Mouse (Mus musculus): ENCODE measurements around the gene Prickle2. TPM values are rescaled to one million over a fixed set of nuclear protein-coding genes. Genes with fewer than 3 reads are reported as not detected.
A peak's percentile ranks its signal among the peaks of the same experiment; 100 is the strongest.

Gene Prickle2
- polyA plus RNA-seq, 1 experiment from 2014 or later = 7.0 TPM

DNA sequence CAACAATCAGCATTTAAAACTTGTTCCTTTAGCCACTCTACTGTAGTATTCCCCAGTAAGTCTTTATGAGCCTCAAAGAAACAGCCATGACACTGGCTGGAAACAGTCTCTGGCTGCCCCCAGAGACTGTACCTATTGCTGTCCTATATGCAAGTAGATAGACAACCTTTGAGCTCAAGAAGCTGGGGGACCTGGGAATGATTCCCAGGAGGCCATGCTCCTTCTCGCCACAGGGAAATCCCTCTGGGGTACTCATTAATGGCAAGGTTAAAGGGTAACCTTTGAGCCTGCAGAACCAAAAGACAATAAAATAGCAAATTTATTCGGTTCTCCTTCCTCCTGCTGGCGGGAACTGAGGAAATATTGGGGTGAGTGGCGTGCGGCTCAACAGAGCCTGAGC is 8.1 kb downstream of the Prickle2 start:
- 35% methylated on average over 5 of the region's 5 CpGs for WGBS
- ATAC-seq (ENCODE audit: insufficient read depth, low FRiP score, low TSS enrichment) (no peak), DNase-seq (ENCODE audit: low spot score) (no peak)
- Histone ChIP-seq H3K36me3 (ENCODE audit: control insufficient read depth, insufficient read depth, low read length) (no peaks in the 10 kb centered on the region), H3K27me3 (ENCODE audit: control insufficient read depth, insufficient read depth, low read length) (no peaks in the 10 kb centered on the region), H3K4me3 (ENCODE audit: low read depth, low read length) (no peak overlapping the region), H3K9ac (ENCODE audit: low read length) (no peak overlapping the region), H3K9me3 (ENCODE audit: control insufficient read depth, low read length) (no peaks in the 10 kb centered on the region), H3K27ac (ENCODE audit: low read depth, low read length) (no peak overlapping the region), H3K4me2 (ENCODE audit: low read depth) (no peak overlapping the region), H3K4me1 (ENCODE audit: control insufficient read depth, insufficient read depth, low read length) (peaks cover 5% of the 10 kb centered on the region; the same call in 1 of the 2 replicates)

DNA sequence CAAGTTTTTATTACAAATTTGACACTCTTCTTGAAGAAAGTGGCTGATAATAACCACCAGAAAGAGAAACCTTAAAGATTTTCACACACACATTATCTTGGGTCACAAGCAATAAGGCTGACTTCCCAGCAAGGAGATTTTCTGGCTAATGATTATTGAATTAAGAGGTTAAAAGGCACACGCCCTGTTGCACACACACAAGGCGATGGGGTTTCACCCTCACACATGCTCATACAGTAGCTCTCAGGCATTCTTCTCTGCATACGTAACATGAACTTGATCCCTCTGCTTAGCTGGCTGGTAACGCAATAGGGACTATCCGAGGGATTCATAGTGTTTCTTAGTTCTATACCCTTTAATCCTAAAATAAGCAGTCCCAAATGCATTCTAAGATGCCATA is 18.6 kb downstream of the Prickle2 start:
- Histone ChIP-seq H3K27ac (ENCODE audit: low read depth, low read length) (no peak overlapping the region), H3K9me3 (ENCODE audit: control insufficient read depth, low read length) (no peaks in the 10 kb centered on the region), H3K4me3 (ENCODE audit: low read depth, low read length) (no peak overlapping the region), H3K27me3 (ENCODE audit: control insufficient read depth, insufficient read depth, low read length) (no peaks in the 10 kb centered on the region), H3K4me2 (ENCODE audit: low read depth) (no peak overlapping the region), H3K9ac (ENCODE audit: low read length) (no peak overlapping the region), H3K4me1 (ENCODE audit: control insufficient read depth, insufficient read depth, low read length) (no peaks in the 10 kb centered on the region), H3K36me3 (ENCODE audit: control insufficient read depth, insufficient read depth, low read length) (no peaks in the 10 kb centered on the region)
- DNase-seq (ENCODE audit: low spot score) (no peak), ATAC-seq (ENCODE audit: insufficient read depth, low FRiP score, low TSS enrichment) (no peak)
- 74% methylated on average over 5 of the region's 5 CpGs for WGBS

DNA sequence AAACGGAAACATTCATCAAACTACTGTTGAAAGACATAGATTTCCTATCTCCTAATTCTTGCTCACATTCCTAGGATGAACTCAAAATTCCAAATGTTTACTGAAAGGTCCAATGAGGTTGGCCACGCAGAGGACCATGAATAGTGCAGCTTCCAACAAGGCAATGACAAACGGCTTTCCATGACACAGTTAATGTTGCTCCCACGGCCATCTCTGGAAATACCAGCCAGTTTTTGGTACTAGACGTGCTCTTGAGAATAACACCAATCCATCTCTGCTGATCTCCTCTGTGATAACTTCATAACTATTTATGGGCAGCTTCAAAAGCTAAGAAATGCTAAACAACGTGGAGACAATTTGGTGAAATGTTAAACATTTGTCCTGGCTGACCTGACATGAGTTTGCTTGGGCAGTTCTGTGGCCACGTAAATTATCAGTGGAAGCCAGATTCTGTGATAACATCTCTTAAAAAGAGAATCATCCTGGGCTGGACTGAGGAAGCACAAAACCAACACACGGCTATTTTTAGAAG is 31.5 kb downstream of the Prickle2 start:
- 78% methylated on average over 8 of the region's 8 CpGs for WGBS
- no peak overlapping the region for H3K27ac ChIP-seq (ENCODE audit: low read depth, low read length)
- H3K9ac ChIP-seq (ENCODE audit: low read length) = no peak overlapping the region
- ATAC-seq (ENCODE audit: insufficient read depth, low FRiP score, low TSS enrichment) = no peak
- no peak for DNase-seq (ENCODE audit: low spot score)
- H3K36me3 ChIP-seq (ENCODE audit: control insufficient read depth, insufficient read depth, low read length) = no peaks in the 10 kb centered on the region
- H3K4me2 ChIP-seq (ENCODE audit: low read depth) = no peak overlapping the region
- H3K4me3 ChIP-seq (ENCODE audit: low read depth, low read length) = no peak overlapping the region
- H3K27me3 ChIP-seq (ENCODE audit: control insufficient read depth, insufficient read depth, low read length) = no peaks in the 10 kb centered on the region
- H3K4me1 ChIP-seq (ENCODE audit: control insufficient read depth, insufficient read depth, low read length) = no peaks in the 10 kb centered on the region
- no peaks in the 10 kb centered on the region for H3K9me3 ChIP-seq (ENCODE audit: control insufficient read depth, low read length)

DNA sequence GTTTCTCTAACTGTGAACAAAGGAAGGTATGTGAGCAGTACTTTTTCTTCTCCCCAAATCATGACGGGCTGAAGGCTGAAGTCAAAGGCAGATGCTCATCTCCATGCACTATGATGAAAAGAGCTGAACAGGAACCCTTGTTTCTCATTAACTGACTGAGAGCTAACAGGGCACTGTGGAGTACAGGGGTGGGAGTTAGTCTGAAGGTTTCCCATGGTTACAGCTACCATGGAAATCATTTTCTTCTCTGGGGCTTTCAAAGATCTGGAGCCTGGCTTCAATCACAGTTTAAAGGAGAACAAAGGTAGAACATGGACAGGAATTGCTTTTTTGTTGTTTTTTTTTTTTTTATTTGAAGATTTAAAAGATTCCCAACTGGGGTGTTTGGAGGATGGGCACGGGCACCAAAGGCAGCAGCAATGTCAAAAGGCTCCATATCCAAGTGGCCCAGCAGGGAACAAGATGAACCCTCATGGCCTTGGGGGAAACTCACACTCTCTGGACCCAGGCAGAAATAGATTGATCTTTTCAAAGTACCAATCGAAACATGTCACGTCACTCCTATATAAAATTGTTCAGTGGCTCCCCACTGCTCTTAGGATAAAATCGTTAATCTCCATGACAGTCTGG is 35.3 kb downstream of the Prickle2 start:
- Histone ChIP-seq H3K9ac (ENCODE audit: low read length) (no peak overlapping the region), H3K9me3 (ENCODE audit: control insufficient read depth, low read length) (no peaks in the 10 kb centered on the region), H3K36me3 (ENCODE audit: control insufficient read depth, insufficient read depth, low read length) (no peaks in the 10 kb centered on the region), H3K27me3 (ENCODE audit: control insufficient read depth, insufficient read depth, low read length) (no peaks in the 10 kb centered on the region), H3K27ac (ENCODE audit: low read depth, low read length) (no peak overlapping the region), H3K4me2 (ENCODE audit: low read depth) (no peak overlapping the region), H3K4me3 (ENCODE audit: low read depth, low read length) (no peak overlapping the region), H3K4me1 (ENCODE audit: control insufficient read depth, insufficient read depth, low read length) (no peaks in the 10 kb centered on the region; the same call in 1 of the 2 replicates)
- ATAC-seq (ENCODE audit: insufficient read depth, low FRiP score, low TSS enrichment) = no peak
- no peak for DNase-seq (ENCODE audit: low spot score)
- 68% methylated on average over 5 of the region's 5 CpGs for WGBS

- Histone ChIP-seq H3K4me3 (ENCODE audit: low read depth, low read length) (no peak overlapping the region), H3K9me3 (ENCODE audit: control insufficient read depth, low read length) (no peaks in the 10 kb centered on the region), H3K4me1 (ENCODE audit: control insufficient read depth, insufficient read depth, low read length) (no peaks in the 10 kb centered on the region; the same call in 1 of the 2 replicates), H3K27me3 (ENCODE audit: control insufficient read depth, insufficient read depth, low read length) (no peaks in the 10 kb centered on the region), H3K9ac (ENCODE audit: low read length) (no peak overlapping the region), H3K4me2 (ENCODE audit: low read depth) (no peak overlapping the region), H3K27ac (ENCODE audit: low read depth, low read length) (no peak overlapping the region), H3K36me3 (ENCODE audit: control insufficient read depth, insufficient read depth, low read length) (no peaks in the 10 kb centered on the region)
- no peak for DNase-seq (ENCODE audit: low spot score)
- ATAC-seq (ENCODE audit: insufficient read depth, low FRiP score, low TSS enrichment) = no peak
- 81% methylated on average over 3 of the region's 3 CpGs for WGBS
Measured at GRCm38 (mm10) chr6:92669623-92670022, 36.3 kb downstream of the Prickle2 start.

GRCm38 (mm10) chr6:92667544-92667943 is 38.4 kb downstream of the Prickle2 start:
- WGBS = 69% methylated on average over 3 of the region's 3 CpGs
- ATAC-seq (ENCODE audit: insufficient read depth, low FRiP score, low TSS enrichment) = no peak
- H3K27ac ChIP-seq (ENCODE audit: low read depth, low read length) = no peak overlapping the region
- H3K36me3 ChIP-seq (ENCODE audit: control insufficient read depth, insufficient read depth, low read length) = no peaks in the 10 kb centered on the region
- H3K9ac ChIP-seq (ENCODE audit: low read length) = no peak overlapping the region
- DNase-seq (ENCODE audit: low spot score) = no peak
- H3K27me3 ChIP-seq (ENCODE audit: control insufficient read depth, insufficient read depth, low read length) = no peaks in the 10 kb centered on the region
- no peak overlapping the region for H3K4me3 ChIP-seq (ENCODE audit: low read depth, low read length)
- H3K4me1 ChIP-seq (ENCODE audit: control insufficient read depth, insufficient read depth, low read length) = no peaks in the 10 kb centered on the region; the same call in 1 of the 2 replicates
- H3K9me3 ChIP-seq (ENCODE audit: control insufficient read depth, low read length) = no peaks in the 10 kb centered on the region
- H3K4me2 ChIP-seq (ENCODE audit: low read depth) = no peak overlapping the region

GRCm38 (mm10) chr6:92665530-92665989 is 40.4 kb downstream of the Prickle2 start:
- no peak overlapping the region for H3K4me3 ChIP-seq (ENCODE audit: low read depth, low read length)
- no peaks in the 10 kb centered on the region; the same call in 1 of the 2 replicates for H3K4me1 ChIP-seq (ENCODE audit: control insufficient read depth, insufficient read depth, low read length)
- ATAC-seq (ENCODE audit: insufficient read depth, low FRiP score, low TSS enrichment) (no peak), DNase-seq (ENCODE audit: low spot score) (peak; percentile 60)
- H3K36me3 ChIP-seq (ENCODE audit: control insufficient read depth, insufficient read depth, low read length) = no peaks in the 10 kb centered on the region
- no peaks in the 10 kb centered on the region for H3K9me3 ChIP-seq (ENCODE audit: control insufficient read depth, low read length)
- 4% methylated on average over 1 of the region's 1 CpGs for WGBS
- H3K4me2 ChIP-seq (ENCODE audit: low read depth) = no peak overlapping the region
- H3K27me3 ChIP-seq (ENCODE audit: control insufficient read depth, insufficient read depth, low read length) = no peaks in the 10 kb centered on the region
- no peak overlapping the region for H3K27ac ChIP-seq (ENCODE audit: low read depth, low read length)
- H3K9ac ChIP-seq (ENCODE audit: low read length) = no peak overlapping the region

DNA sequence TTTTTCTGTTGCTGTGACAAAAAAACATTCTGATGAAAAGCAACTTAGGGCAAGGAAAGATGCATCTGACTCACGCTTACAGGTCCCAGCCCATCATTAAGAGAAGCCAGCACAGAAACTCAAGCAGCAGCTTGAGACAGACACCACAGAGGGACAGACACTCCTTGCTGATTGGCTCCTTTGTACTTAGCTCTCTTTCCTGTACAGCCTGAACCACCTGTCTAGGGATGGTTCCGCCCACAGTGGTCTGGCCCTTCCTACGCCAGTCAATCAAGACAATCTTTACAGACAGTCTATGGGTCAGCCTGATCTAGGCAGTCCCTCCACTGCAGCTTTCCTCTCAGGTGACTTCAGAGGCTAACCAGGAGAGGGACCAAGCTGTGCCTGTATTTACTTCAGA is 42.1 kb downstream of the Prickle2 start:
- H3K4me2 ChIP-seq (ENCODE audit: low read depth) = no peak overlapping the region
- WGBS = 86% methylated on average over 3 of the region's 3 CpGs
- no peaks in the 10 kb centered on the region for H3K9me3 ChIP-seq (ENCODE audit: control insufficient read depth, low read length)
- no peak for ATAC-seq (ENCODE audit: insufficient read depth, low FRiP score, low TSS enrichment)
- DNase-seq (ENCODE audit: low spot score) = no peak
- H3K4me1 ChIP-seq (ENCODE audit: control insufficient read depth, insufficient read depth, low read length) = no peaks in the 10 kb centered on the region; the same call in 1 of the 2 replicates
- no peaks in the 10 kb centered on the region for H3K27me3 ChIP-seq (ENCODE audit: control insufficient read depth, insufficient read depth, low read length)
- no peak overlapping the region for H3K27ac ChIP-seq (ENCODE audit: low read depth, low read length)
- no peaks in the 10 kb centered on the region for H3K36me3 ChIP-seq (ENCODE audit: control insufficient read depth, insufficient read depth, low read length)
- H3K4me3 ChIP-seq (ENCODE audit: low read depth, low read length) = no peak overlapping the region
- H3K9ac ChIP-seq (ENCODE audit: low read length) = no peak overlapping the region

- H3K27ac ChIP-seq (ENCODE audit: low read depth, low read length) = no peak overlapping the region
- DNase-seq (ENCODE audit: low spot score) (no peak), ATAC-seq (ENCODE audit: insufficient read depth, low FRiP score, low TSS enrichment) (no peak)
- H3K4me1 ChIP-seq (ENCODE audit: control insufficient read depth, insufficient read depth, low read length) = no peaks in the 10 kb centered on the region; the same call in 1 of the 2 replicates
- no peak overlapping the region for H3K4me3 ChIP-seq (ENCODE audit: low read depth, low read length)
- H3K27me3 ChIP-seq (ENCODE audit: control insufficient read depth, insufficient read depth, low read length) = no peaks in the 10 kb centered on the region
- no peaks in the 10 kb centered on the region for H3K36me3 ChIP-seq (ENCODE audit: control insufficient read depth, insufficient read depth, low read length)
- 76% methylated on average over 4 of the region's 4 CpGs for WGBS
- H3K9ac ChIP-seq (ENCODE audit: low read length) = no peak overlapping the region
- H3K9me3 ChIP-seq (ENCODE audit: control insufficient read depth, low read length) = no peaks in the 10 kb centered on the region
- no peak overlapping the region for H3K4me2 ChIP-seq (ENCODE audit: low read depth)
Measured at GRCm38 (mm10) chr6:92663433-92663832, 42.5 kb downstream of the Prickle2 start.

Measured in neural tube, embryonic 11.5 days (tissue).